Mouse (Mus musculus): ENCODE results near the gene Ddb2.

DNA sequence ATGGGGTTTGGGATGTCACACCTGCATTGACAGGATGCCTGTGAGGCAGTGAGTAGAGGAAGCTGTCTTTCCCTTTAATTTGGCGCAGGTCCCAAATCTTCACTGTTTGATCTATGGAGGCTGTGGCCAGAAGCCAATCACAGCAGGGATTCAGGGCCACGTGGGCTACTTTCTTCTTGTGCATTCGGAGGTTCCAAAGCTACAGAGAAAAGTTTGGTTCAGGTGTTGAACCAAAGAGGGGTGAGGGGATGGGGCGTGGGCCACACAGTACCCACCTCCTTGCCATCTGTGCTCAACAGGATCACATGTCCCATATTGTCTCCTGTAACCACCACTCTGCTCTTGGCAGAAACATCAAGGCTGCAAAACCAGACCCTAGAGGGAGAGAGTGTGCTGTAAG is 19.8 kb downstream of the Ddb2 start:
- TF ChIP-seq CTCF (IDR thresholded peaks at IDR 0.05; ENCODE audit: control insufficient read depth, insufficient read depth, insufficient read length) (no peak), MAX (IDR thresholded peaks at IDR 0.05) (no peak), CEBPB (IDR thresholded peaks at IDR 0.05; ENCODE audit: low read depth) (no peak), USF1 (IDR thresholded peaks at IDR 0.05; ENCODE audit: low read depth) (no peak), MYOG (IDR thresholded peaks at IDR 0.05; ENCODE audit: control insufficient read depth, extremely low read depth, insufficient read length) (no peak)

Measured in C2C12 (cell line).